Mouse (Mus musculus): ENCODE measurements around the gene Ap3d1. TPM values are rescaled to one million over a fixed set of nuclear protein-coding genes. Genes with fewer than 3 reads are reported as not detected.

Gene Ap3d1
- polyA plus RNA-seq, 1 experiment from 2014 or later, result 54.5 TPM

DNA sequence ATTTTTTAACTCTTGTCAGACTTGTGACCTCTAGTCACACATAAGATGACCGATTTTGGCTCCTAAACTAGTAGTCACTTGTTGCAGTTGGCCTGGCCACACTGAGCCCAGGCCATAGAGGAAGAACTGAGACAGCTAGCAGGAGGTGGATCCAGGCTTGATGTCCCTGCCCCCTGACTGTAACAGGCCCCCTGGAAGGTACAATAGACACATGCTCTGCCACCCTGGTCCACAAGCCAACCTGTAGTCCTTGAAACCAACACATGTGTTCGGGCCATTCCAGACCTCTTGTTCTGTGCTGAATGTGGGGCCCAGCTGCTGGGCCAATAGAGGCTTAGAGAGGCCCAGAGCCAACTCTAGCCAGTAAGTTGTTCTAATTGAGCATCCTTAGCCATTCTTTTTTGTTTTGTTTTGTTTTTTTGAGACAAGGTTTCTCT, 61.8 kb downstream of the Ap3d1 start:
- Histone ChIP-seq H3K36me3 (ENCODE audit: control insufficient read depth, insufficient read depth, low read length) (peaks cover 19% of the 10 kb centered on the region), H3K4me2 (ENCODE audit: low read length) (no peak overlapping the region), H3K9me3 (ENCODE audit: control insufficient read depth, low read length) (no peaks in the 10 kb centered on the region), H3K4me1 (ENCODE audit: control insufficient read depth in 2 of 2, insufficient read depth in 2 of 2, low read length in 2 of 2) (peaks cover 31 to 32% of the 10 kb centered on the region in 2 experiments), H3K27ac (replicated peaks in 1 of 2; ENCODE audit: control insufficient read depth in 1 of 2, insufficient read depth in 1 of 2, low read depth in 2 of 2, low read length in 2 of 2) (no peak overlapping the region), H3K27me3 (ENCODE audit: control insufficient read depth, insufficient read depth, low read length) (no peaks in the 10 kb centered on the region), H3K4me3 (ENCODE audit: control insufficient read depth in 1 of 2, insufficient read depth in 1 of 2, low read depth in 1 of 2, low read length in 2 of 2) (no peak overlapping the region), H3K9ac (ENCODE audit: low read length) (peak overlapping the region; percentile 27; the same call in 1 of the 2 replicates)
- 92% methylated on average over 2 of the region's 2 CpGs for WGBS
- ATAC-seq (ENCODE audit: insufficient number of reproducible peaks, insufficient read depth, low FRiP score, low read depth), result no peak

DNA sequence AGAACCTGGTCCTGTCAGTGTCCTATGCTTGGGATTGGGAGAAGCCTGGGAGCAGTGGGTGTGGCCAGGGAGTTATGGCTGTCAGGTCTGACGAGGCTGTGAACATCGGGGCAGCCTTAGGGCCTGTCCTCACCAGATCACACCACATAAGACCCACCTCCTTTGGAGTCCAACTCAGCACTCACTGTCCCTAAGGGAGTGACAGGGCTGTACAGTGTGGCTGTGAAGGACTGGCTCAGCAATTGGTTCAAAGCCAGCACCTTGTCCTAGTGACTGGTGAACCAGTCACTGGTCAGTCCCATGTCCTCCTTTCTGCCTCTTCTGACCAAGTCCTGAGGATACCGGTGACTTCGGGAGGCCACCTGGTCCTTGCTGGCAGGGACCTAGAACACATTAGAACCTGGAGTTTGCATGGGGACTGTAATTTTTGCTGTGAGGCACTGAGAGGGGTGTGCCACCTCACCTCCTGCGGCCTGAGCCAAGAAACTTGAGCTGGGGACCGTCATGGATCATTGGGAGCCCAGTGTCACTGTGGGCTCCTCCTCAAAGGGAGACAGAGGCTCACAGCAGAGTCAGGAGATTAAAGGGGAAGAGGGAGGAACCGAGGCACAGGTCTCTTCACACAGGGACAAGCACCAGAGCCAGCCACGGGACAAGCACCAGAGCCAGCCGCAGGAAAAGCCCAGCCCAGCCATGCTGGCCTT, 62.4 kb downstream of the Ap3d1 start:
- peak overlapping the region; percentile 27; the same call in 1 of the 2 replicates for H3K9ac ChIP-seq (ENCODE audit: low read length)
- no peak overlapping the region for H3K4me2 ChIP-seq (ENCODE audit: low read length)
- peaks cover 35 to 37% of the 10 kb centered on the region in 2 experiments for H3K4me1 ChIP-seq (ENCODE audit: control insufficient read depth in 2 of 2, insufficient read depth in 2 of 2, low read length in 2 of 2)
- H3K4me3 ChIP-seq (ENCODE audit: control insufficient read depth in 1 of 2, insufficient read depth in 1 of 2, low read depth in 1 of 2, low read length in 2 of 2), result no peak overlapping the region
- H3K27me3 ChIP-seq (ENCODE audit: control insufficient read depth, insufficient read depth, low read length), result no peaks in the 10 kb centered on the region
- peaks cover 17% of the 10 kb centered on the region for H3K36me3 ChIP-seq (ENCODE audit: control insufficient read depth, insufficient read depth, low read length)
- peak overlapping the region; percentile 68 to 98; a peak in 3 of 4 replicates for H3K27ac ChIP-seq (replicated peaks in 1 of 2; ENCODE audit: control insufficient read depth in 1 of 2, insufficient read depth in 1 of 2, low read depth in 2 of 2, low read length in 2 of 2)
- 47% methylated on average over 9 of the region's 9 CpGs for WGBS
- no peaks in the 10 kb centered on the region for H3K9me3 ChIP-seq (ENCODE audit: control insufficient read depth, low read length)
- ATAC-seq (ENCODE audit: insufficient number of reproducible peaks, insufficient read depth, low FRiP score, low read depth), result no peak

DNA sequence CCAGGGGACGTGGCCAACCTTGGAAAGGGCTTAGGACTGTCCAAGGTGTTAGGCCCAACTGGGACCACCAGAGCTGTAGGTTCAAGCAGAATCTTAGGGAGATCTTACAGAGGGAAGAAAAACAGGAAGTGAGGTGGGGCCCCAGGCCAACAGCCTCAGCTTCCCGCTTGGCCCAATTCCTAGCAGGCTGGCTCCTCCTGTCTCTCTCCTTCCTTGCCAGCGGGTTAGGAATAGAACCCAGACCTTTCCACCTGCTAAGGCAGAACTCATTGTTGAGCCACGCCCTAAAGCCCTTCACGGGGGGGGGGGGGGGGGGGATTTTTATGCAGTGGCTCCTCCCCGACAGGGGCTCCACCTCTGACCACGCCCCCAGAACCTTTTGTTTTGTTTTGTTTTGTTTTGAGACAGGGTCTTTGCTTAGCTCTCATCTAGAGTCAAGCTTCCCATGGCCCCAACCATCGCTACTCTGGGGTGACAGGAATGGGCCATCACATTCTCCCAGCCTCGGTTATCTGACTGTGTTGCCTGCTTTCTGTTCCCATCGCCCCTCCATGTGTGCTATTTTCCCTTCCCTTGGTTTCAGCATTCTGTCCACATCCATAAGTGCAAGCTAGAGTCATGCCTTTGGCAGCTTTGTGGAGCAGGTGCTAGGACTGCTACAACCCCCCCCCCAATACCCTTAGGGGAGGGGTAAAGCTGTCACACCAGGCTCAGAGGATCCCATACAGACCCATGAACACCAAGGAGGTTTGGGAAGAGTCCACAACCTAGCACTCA, 63.3 kb downstream of the Ap3d1 start:
- ATAC-seq (ENCODE audit: insufficient number of reproducible peaks, insufficient read depth, low FRiP score, low read depth), result no peak
- Histone ChIP-seq H3K9ac (ENCODE audit: low read length) (peak overlapping the region; percentile 46), H3K4me1 (ENCODE audit: control insufficient read depth in 2 of 2, insufficient read depth in 2 of 2, low read length in 2 of 2) (peaks cover 45 to 46% of the 10 kb centered on the region in 2 experiments), H3K9me3 (ENCODE audit: control insufficient read depth, low read length) (no peaks in the 10 kb centered on the region), H3K4me2 (ENCODE audit: low read length) (peak overlapping the region; percentile 72), H3K4me3 (ENCODE audit: control insufficient read depth in 1 of 2, insufficient read depth in 1 of 2, low read depth in 1 of 2, low read length in 2 of 2) (peak overlapping the region in 1 of 2 experiments; percentile 43; a peak in 1 of 4 replicates), H3K36me3 (ENCODE audit: control insufficient read depth, insufficient read depth, low read length) (peaks cover 10% of the 10 kb centered on the region; the same call in 1 of the 2 replicates), H3K27ac (replicated peaks in 1 of 2; ENCODE audit: control insufficient read depth in 1 of 2, insufficient read depth in 1 of 2, low read depth in 2 of 2, low read length in 2 of 2) (peak overlapping the region; percentile 98 to 99), H3K27me3 (ENCODE audit: control insufficient read depth, insufficient read depth, low read length) (no peaks in the 10 kb centered on the region)
- 41% methylated on average over 9 of the region's 10 CpGs for WGBS

DNA sequence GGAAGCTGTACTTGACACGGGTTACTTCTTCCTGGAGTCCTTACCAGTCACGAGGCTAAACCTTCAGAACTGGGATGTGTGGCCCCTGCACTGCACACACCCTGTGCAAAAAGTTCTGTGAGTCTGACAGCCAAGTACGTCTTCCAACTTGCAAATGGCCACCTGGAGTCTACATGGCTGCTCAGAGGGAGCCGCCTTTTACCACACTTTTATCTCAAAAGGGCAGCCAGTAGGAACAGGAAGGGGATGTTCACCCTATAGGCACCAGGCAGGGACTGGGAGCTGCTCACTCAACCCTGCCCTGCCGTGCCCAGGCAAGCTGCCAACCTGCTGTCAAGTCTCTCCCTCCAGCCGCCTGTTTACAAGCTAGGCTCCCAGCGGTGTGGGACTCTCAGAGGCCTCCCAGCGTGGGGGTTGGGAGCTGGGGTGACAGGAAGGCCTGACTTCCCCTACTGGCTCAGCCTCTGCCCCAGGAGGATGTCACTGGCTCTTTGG, 64.1 kb downstream of the Ap3d1 start, which contains the start of gene Mknk2:
Gene Mknk2, minus strand, starts transcription at position 171 of the 495 bp plus-strand sequence.
- H3K36me3 ChIP-seq (ENCODE audit: control insufficient read depth, insufficient read depth, low read length), result peaks cover 10% of the 10 kb centered on the region
- H3K27ac ChIP-seq (replicated peaks in 1 of 2; ENCODE audit: control insufficient read depth in 1 of 2, insufficient read depth in 1 of 2, low read depth in 2 of 2, low read length in 2 of 2), result peak within 1 kb of the TSS; percentile 98 to 99
- peaks cover 46 to 54% of the 10 kb centered on the region in 2 experiments for H3K4me1 ChIP-seq (ENCODE audit: control insufficient read depth in 2 of 2, insufficient read depth in 2 of 2, low read length in 2 of 2)
- ATAC-seq (ENCODE audit: insufficient number of reproducible peaks, insufficient read depth, low FRiP score, low read depth), result peak; percentile 66
- H3K9ac ChIP-seq (ENCODE audit: low read length), result peak within 1 kb of the TSS; percentile 79
- peak within 1 kb of the TSS; percentile 43 to 65 for H3K4me3 ChIP-seq (ENCODE audit: control insufficient read depth in 1 of 2, insufficient read depth in 1 of 2, low read depth in 1 of 2, low read length in 2 of 2)
- peak within 1 kb of the TSS; percentile 72 for H3K4me2 ChIP-seq (ENCODE audit: low read length)
- H3K27me3 ChIP-seq (ENCODE audit: control insufficient read depth, insufficient read depth, low read length), result no peaks in the 10 kb centered on the region
- no peaks in the 10 kb centered on the region for H3K9me3 ChIP-seq (ENCODE audit: control insufficient read depth, low read length)
- 3% methylated on average over 8 of the region's 8 CpGs for WGBS

DNA sequence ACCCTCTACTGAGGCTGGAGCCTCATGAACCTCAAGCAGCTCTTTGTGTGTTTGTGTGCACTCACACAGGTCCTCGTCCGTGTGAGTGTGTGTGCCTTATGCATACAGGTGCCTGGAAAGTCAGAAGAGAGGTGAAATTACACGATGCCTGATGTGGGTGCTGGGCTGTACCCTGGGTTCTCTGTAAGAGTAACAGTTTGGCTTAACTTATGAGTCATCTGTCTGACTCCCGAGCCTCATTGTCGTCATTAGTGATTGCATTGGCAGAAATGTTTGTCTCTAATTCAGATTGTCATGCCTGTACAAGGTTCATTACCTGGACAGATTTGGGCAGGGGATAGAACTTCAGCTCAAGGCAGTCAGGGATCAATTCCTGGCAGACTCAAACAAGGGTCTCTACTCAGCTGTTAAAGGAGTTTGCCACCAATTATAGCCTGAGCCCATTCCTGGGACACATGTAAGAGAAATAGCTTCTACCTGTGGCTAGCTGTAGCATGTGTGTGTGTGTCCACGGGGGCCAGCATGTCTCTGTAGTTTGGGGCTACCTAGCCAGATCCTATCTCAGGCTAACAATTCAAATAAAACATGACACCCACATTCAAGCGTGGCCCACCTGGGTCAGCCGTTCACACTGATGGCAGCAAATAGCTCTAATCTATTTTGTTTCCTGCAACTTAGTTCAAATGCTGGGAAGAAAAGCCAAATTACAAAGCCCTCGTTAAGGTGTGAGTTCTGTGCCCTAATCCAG, 64.8 kb downstream of the Ap3d1 start:
- Histone ChIP-seq H3K27ac (replicated peaks in 1 of 2; ENCODE audit: control insufficient read depth in 1 of 2, insufficient read depth in 1 of 2, low read depth in 2 of 2, low read length in 2 of 2) (peak overlapping the region; percentile 98 to 99), H3K9me3 (ENCODE audit: control insufficient read depth, low read length) (no peaks in the 10 kb centered on the region), H3K9ac (ENCODE audit: low read length) (peak overlapping the region; percentile 79), H3K4me1 (ENCODE audit: control insufficient read depth in 2 of 2, insufficient read depth in 2 of 2, low read length in 2 of 2) (peaks cover 46 to 61% of the 10 kb centered on the region in 2 experiments), H3K4me3 (ENCODE audit: control insufficient read depth in 1 of 2, insufficient read depth in 1 of 2, low read depth in 1 of 2, low read length in 2 of 2) (peak overlapping the region; percentile 43 to 65), H3K36me3 (ENCODE audit: control insufficient read depth, insufficient read depth, low read length) (peaks cover 14% of the 10 kb centered on the region), H3K4me2 (ENCODE audit: low read length) (peak overlapping the region; percentile 72), H3K27me3 (ENCODE audit: control insufficient read depth, insufficient read depth, low read length) (no peaks in the 10 kb centered on the region)
- no peak for ATAC-seq (ENCODE audit: insufficient number of reproducible peaks, insufficient read depth, low FRiP score, low read depth)
- WGBS, result 20% methylated on average over 9 of the region's 9 CpGs

DNA sequence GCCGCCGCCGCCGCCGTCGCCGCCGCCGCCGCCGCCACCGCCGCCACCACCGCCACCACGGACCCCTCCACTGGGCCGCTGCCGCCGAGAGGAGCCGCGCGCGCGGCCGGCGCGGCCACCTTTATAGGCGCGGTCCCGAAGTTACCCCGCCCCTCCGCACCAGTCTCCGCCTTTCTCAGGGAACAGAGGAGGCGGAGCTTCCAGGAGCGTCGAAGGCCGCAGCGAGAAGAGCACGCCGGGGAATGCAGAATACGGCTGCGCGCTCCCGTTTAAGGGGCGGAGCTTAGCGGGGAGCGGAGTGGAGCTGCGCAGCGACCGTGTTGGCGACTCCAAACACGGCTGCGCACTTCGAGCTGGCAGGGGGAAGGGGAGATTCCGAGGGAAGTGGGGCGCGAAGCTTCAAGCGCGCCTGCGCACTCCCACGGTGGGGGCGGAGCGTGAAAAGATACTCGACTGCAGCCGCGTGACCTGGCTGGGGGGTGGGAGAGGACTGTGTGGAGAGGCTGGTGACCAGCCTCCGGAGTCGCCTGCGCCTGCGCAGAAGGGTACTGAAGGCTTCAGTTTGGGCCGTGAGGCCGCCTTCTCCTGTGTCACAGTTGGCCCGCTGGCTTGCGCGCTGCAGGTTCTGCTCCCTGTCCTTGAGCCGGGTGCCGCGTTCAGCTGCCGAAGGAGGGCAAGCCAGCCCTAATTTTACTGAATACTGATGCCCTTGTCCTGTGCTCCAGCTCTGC, 65.7 kb downstream of the Ap3d1 start:
- Histone ChIP-seq H3K4me1 (ENCODE audit: control insufficient read depth in 2 of 2, insufficient read depth in 2 of 2, low read length in 2 of 2) (peaks cover 46 to 66% of the 10 kb centered on the region in 2 experiments), H3K9ac (ENCODE audit: low read length) (peak overlapping the region; percentile 98), H3K4me2 (ENCODE audit: low read length) (peak overlapping the region; percentile 92), H3K4me3 (ENCODE audit: control insufficient read depth in 1 of 2, insufficient read depth in 1 of 2, low read depth in 1 of 2, low read length in 2 of 2) (peak overlapping the region; percentile 73 to 100), H3K9me3 (ENCODE audit: control insufficient read depth, low read length) (no peaks in the 10 kb centered on the region), H3K27me3 (ENCODE audit: control insufficient read depth, insufficient read depth, low read length) (no peaks in the 10 kb centered on the region), H3K27ac (replicated peaks in 1 of 2; ENCODE audit: control insufficient read depth in 1 of 2, insufficient read depth in 1 of 2, low read depth in 2 of 2, low read length in 2 of 2) (peak overlapping the region; percentile 98 to 99), H3K36me3 (ENCODE audit: control insufficient read depth, insufficient read depth, low read length) (peaks cover 23% of the 10 kb centered on the region)
- peak; percentile 86 for ATAC-seq (ENCODE audit: insufficient number of reproducible peaks, insufficient read depth, low FRiP score, low read depth)
- WGBS, result under 1% methylated on average over 74 of the region's 78 CpGs
